Mouse (Mus musculus) liver, embryonic 12.5 days (tissue): ENCODE measurements at regions not wholly inside any gene's neighbourhood (a gene's known extent, or its start where the extent isn't known, plus 50 kb on each side); places are given as distances from the start of the nearest gene placed in this dataset.

ENCODE experiments used
- ATAC-seq: fragments of 200-750 bp; cut with Nextera tagmentation; 2 replicates; pipeline ENCODE4 v1.8.0; 2017; ENCODE audit warnings: moderate number of reproducible peaks, mild to moderate bottlenecking, moderate library complexity
- H3K27ac ChIP-seq: fragments of 300-500 bp; sonication (generic); 2 replicates; pipeline ENCODE4 v1.5.1; 2016; ENCODE audit warnings: mild to moderate bottlenecking
- H3K27me3 ChIP-seq: fragments of 300-500 bp; sonication (generic); replicated peaks from 2 replicates; pipeline ENCODE4 v1.6.1; 2016; ENCODE audit warnings: mild to moderate bottlenecking, moderate library complexity
- H3K36me3 ChIP-seq: fragments of 300-500 bp; sonication (generic); 2 replicates; pipeline ENCODE4 v1.6.1; 2016; ENCODE audit warnings: mild to moderate bottlenecking, moderate library complexity
- H3K4me1 ChIP-seq: fragments of 300-500 bp; sonication (generic); 2 replicates; pipeline ENCODE4 v1.6.1; 2016
- H3K4me2 ChIP-seq: fragments of 300-500 bp; sonication (generic); 2 replicates; pipeline ENCODE4 v1.6.1; 2016; ENCODE audit warnings: mild to moderate bottlenecking, moderate library complexity
- H3K4me3 ChIP-seq: fragments of 300-500 bp; sonication (generic); 2 replicates; pipeline ENCODE4 v1.5.1; 2016; ENCODE audit warnings: mild to moderate bottlenecking, moderate library complexity
- H3K9ac ChIP-seq: fragments of 300-500 bp; sonication (generic); 2 replicates; pipeline ENCODE4 v1.6.1; 2016; ENCODE audit warnings: mild to moderate bottlenecking, moderate library complexity
- H3K9me3 ChIP-seq: fragments of 300-500 bp; sonication (generic); replicated peaks from 2 replicates; pipeline ENCODE4 v1.6.1; 2016; ENCODE audit warnings: mild to moderate bottlenecking, moderate library complexity
- WGBS: fragments of 180-500 bp; shearing (Covaris S2); methylation state at CpG from one replicate; pipeline ENCODE4 v1.1.7; 2016; ENCODE audit not compliant: insufficient replicate concordance; 5-methylcytosine and 5-hydroxymethylcytosine counted together

- Histone ChIP-seq H3K9me3 (no peaks in the 10 kb centered on the region), H3K27ac (no peak overlapping the region), H3K4me3 (no peak overlapping the region), H3K36me3 (no peaks in the 10 kb centered on the region), H3K4me1 (no peaks in the 10 kb centered on the region), H3K27me3 (no peaks in the 10 kb centered on the region), H3K9ac (no peak overlapping the region), H3K4me2 (no peak overlapping the region)
- ATAC-seq = no peak
- WGBS = 42% methylated on average over 3 of the region's 3 CpGs
These were observed 493.5 kb downstream of the Htr1b start for GRCm38 (mm10) chr9:81140158-81140557.

- WGBS = 69% methylated on average over 3 of the region's 3 CpGs
- Histone ChIP-seq H3K4me3 (no peak overlapping the region), H3K4me1 (no peaks in the 10 kb centered on the region), H3K9ac (no peak overlapping the region), H3K4me2 (no peak overlapping the region), H3K27ac (no peak overlapping the region), H3K27me3 (no peaks in the 10 kb centered on the region), H3K36me3 (no peaks in the 10 kb centered on the region), H3K9me3 (no peaks in the 10 kb centered on the region)
- no peak for ATAC-seq
These were observed 497.3 kb downstream of the Htr1b start for GRCm38 (mm10) chr9:81136366-81136765.

GRCm38 (mm10) chr9:81113044-81113443 is 520.6 kb downstream of the Htr1b start:
- no peak for ATAC-seq
- Histone ChIP-seq H3K4me2 (no peak overlapping the region), H3K27me3 (no peaks in the 10 kb centered on the region), H3K27ac (no peak overlapping the region), H3K4me3 (no peak overlapping the region), H3K9ac (no peak overlapping the region), H3K9me3 (no peaks in the 10 kb centered on the region), H3K4me1 (no peaks in the 10 kb centered on the region), H3K36me3 (no peaks in the 10 kb centered on the region)
- 55% methylated on average over 2 of the region's 2 CpGs for WGBS

- Histone ChIP-seq H3K27ac (no peak overlapping the region), H3K36me3 (no peaks in the 10 kb centered on the region), H3K4me2 (no peak overlapping the region), H3K9me3 (no peaks in the 10 kb centered on the region), H3K27me3 (no peaks in the 10 kb centered on the region), H3K9ac (no peak overlapping the region), H3K4me3 (no peak overlapping the region), H3K4me1 (no peaks in the 10 kb centered on the region)
- peak; percentile 46; the same call in 1 of the 2 replicates for ATAC-seq
- 36% methylated on average over 1 of the region's 1 CpGs for WGBS
These were observed 560.4 kb downstream of the Htr1b start for GRCm38 (mm10) chr9:81073248-81073647.

GRCm38 (mm10) chr9:81042521-81042920 is 577.2 kb upstream of the Impg1 start:
- H3K9ac ChIP-seq = no peak overlapping the region
- no peaks in the 10 kb centered on the region for H3K27me3 ChIP-seq
- no peaks in the 10 kb centered on the region for H3K36me3 ChIP-seq
- no peaks in the 10 kb centered on the region for H3K9me3 ChIP-seq
- no peaks in the 10 kb centered on the region for H3K4me1 ChIP-seq
- no peak overlapping the region for H3K4me3 ChIP-seq
- H3K27ac ChIP-seq = no peak overlapping the region
- ATAC-seq = no peak
- H3K4me2 ChIP-seq = no peak overlapping the region

DNA sequence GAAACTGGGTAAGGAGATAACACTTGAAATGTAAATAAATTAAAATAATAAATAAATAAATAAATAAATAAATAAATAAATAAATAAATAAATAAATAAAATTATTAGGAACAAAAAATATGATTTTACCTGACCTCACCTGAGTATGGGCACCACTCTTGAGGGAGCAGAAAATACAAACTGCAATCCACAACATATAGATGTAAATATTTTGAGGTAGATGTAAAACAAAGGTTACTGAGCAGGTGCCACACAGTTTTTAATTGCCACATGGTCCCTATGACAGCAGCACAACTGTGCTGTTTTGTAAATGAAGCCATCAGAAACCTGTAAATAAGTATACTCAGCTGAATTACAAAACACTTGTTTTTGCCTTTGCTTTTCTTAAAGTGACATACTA is 576.7 kb upstream of the Impg1 start:
- H3K27ac ChIP-seq = no peak overlapping the region
- H3K4me1 ChIP-seq = no peaks in the 10 kb centered on the region
- no peaks in the 10 kb centered on the region for H3K36me3 ChIP-seq
- no peak overlapping the region for H3K9ac ChIP-seq
- no peaks in the 10 kb centered on the region for H3K27me3 ChIP-seq
- H3K4me3 ChIP-seq = no peak overlapping the region
- no peak overlapping the region for H3K4me2 ChIP-seq
- no peak for ATAC-seq
- H3K9me3 ChIP-seq = no peaks in the 10 kb centered on the region
